Mouse (Mus musculus): ENCODE measurements around the gene Slc13a2.

The Slc13a2 gene

DNA sequence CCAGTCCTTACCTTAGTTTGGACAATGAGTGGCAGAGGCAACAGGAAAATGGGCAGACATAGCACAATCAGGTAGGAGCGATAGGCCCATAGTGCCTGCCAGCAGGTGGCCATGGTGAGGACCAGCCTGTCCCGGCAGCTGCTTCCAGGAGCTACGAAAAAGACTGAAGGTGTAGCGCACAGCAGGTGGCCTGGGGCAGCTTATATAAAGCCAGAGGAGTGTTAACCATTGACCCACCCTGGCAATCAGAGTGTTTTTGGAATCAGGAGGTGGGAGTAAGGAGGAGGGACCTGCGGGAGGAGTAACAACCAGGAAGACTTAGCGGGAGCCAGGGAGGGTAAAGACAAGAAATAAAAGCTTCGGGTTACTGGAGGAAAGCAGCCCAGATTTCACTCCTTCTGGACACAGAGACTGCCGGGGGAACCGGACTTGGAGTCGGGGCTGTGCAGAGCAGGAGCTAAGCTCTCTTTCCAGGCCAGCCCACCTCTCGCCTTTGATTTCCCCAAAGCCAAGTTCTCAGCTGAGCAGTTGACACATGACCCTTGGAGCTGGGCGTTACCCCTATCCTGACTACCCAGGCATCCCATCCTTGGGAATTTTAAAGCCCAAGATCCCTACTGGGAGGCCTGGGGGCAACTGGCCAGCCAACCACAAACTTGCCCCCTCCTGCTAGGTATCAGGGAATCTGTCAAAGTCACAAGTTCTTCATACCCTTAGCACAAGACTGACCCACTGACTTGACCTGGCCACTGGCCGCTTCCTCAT lies at the start of gene Slc13a2:
Gene Slc13a2, minus strand, starts transcription at position 163 of the 765 bp plus-strand sequence.
- no peak for DNase-seq (ENCODE audit: low spot score in 2 of 2)

DNA sequence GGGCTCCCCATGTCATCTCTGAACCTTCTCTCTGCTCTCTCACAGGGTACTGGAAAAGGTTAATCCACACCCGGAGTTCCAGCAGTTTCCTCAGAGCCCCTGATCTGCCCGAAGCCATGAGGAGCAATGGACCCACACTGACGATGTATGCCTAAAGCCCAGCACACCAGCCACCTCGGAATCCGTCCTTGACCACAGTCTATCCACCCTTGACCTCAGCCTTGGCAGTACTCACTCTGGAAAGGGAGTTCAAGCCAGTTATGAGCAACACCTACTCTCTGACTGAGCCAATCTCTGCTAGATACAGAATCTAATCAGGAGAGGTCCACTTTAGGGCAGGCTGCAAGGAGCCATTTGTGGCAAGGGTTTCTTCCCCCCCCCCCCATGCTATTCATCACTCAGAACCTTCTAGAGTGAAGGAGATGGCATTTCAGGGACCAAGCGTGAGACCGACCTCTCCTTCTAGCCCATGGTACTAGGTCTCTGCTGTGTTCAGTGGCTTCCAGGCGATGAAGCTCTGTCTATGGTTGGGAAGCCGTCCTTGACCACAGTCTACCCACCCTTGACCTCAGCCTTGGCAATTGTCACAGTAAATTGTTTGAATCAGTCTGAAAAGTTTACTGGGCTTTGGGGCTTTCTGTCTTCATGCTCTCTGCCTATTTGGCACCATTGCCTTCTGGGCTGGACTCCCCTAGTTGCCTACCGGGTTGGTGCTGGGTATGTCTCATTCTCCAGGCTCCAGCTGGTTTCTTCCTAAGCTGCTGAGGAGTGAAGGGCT lies 49.5 kb upstream of the Slc13a2 start:
- DNase-seq (ENCODE audit: low spot score in 2 of 2) = no peak

DNA sequence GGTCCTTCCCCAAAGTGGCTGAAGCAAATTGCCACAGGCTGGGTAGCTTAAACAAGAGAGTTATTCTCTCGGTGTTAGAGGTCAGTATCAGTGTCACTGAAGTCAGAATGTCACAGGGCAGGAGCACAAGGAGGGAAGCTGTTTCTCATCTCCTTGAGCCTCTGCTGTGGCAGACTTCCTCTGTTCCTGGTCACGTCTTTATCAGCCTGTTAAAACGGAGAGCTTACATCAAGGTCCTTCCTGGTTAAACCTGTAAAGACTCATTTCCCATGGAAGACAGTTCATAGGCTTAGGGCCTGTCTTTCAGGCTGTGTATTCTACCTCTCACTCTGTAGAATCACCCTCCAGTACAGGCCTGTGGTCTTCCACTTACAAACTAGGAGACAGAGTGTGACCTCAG lies 45.9 kb upstream of the Slc13a2 start:
- no peak for DNase-seq (ENCODE audit: low spot score in 2 of 2)

DNA sequence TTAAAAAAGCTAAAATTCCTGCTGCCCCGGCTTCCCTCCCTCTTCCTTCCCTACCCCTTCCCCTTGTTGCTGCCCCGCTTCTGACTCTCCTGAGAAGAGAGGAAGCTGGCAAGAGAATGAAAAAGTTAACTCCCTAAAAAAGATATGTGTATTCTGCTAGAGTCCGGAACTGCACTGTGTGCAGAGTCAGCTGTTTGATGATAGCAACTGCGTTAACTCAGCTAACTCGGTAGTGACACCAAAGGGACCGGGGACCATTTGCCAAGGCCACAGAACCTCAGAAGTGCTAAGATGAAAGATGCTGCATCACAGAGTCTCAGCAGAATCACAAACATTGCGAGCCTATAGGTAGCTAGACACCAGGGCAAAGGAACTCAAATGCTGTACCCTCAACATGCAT lies 45.5 kb upstream of the Slc13a2 start:
- DNase-seq (ENCODE audit: low spot score in 2 of 2) = no peak

DNA sequence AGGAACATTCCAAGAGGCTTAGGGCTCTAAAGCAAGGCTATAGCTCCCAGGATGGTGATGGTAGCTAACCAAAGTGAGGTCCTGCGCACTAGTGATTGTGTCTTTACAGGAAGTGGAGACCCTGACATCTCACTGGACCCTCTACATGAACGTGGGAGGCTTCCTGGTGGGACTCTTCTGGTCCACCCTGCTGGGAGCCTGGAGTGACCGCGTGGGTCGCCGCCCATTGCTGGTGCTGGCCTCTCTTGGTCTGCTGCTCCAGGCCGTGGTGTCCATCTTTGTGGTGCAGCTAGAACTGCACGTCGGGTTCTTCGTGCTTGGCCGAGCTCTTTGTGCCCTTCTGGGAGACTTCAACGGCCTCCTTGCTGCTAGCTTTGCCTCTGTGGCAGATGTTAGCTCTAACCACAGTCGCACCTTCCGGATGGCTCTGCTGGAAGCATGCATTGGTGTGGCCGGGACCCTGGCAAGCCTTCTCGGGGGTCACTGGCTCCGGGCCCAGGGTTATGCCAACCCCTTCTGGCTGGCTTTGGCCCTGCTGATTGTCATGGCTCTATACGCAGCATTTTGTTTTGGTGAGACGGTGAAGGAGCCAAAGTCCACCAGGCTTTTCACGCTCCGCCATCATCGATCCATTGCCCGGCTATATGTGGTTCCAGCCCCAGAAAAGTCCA lies 44.4 kb upstream of the Slc13a2 start:
- DNase-seq (ENCODE audit: low spot score in 2 of 2) = no peak

DNA sequence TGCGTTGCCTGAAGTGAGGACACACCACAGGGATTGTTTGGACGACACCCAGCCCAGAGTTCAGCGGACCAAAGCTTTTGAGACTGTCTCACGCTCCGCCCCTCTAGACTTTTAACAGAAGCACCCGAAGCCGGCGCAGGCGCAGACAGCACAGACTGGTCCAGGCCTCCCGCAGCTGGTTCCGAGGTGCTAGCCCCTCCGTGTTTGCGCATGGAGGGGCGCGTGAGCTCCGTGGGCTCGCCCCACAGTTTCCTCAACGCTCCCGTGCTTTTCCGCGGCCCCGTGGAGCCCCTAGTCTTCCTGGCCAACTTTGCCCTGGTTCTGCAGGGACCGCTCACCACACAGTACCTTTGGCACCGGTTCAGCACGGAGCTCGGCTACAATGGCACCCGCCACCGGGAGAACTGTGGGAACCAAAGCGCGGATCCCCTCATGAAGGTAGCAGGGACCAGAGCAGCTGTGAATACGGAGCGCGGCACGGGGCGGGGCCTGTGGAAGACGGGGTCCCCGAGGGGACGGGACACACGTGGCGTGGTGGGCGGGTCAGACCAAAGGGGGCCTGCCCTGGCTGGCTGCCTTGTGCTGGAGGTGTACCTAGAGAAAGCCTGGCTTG lies 43.7 kb upstream of the Slc13a2 start, which contains the start of gene Slc46a1:
Gene Slc46a1, plus strand, starts transcription at position 130 of the 613 bp plus-strand sequence.
- DNase-seq (ENCODE audit: low spot score in 2 of 2) = peak; percentile 57 to 66

DNA sequence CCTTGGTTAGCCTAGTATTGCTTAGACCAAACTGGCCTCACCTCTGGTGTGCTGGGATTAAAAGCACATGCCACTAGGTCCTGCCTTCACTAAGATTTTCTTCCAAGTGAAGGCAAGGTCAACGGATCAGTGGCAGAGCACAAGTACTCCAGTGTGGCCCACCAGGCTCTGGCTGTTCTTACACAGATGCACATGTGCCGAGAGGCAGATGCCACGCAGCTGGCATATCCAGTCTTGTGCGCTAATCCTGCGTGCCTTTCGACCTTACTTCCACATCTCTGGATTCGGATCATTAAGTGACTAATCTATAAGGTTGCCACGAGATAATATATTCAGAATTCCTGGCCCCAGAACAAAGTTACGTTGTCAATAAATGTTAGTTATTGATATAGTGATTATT lies 43.1 kb upstream of the Slc13a2 start:
- DNase-seq (ENCODE audit: low spot score in 2 of 2) = no peak

DNA sequence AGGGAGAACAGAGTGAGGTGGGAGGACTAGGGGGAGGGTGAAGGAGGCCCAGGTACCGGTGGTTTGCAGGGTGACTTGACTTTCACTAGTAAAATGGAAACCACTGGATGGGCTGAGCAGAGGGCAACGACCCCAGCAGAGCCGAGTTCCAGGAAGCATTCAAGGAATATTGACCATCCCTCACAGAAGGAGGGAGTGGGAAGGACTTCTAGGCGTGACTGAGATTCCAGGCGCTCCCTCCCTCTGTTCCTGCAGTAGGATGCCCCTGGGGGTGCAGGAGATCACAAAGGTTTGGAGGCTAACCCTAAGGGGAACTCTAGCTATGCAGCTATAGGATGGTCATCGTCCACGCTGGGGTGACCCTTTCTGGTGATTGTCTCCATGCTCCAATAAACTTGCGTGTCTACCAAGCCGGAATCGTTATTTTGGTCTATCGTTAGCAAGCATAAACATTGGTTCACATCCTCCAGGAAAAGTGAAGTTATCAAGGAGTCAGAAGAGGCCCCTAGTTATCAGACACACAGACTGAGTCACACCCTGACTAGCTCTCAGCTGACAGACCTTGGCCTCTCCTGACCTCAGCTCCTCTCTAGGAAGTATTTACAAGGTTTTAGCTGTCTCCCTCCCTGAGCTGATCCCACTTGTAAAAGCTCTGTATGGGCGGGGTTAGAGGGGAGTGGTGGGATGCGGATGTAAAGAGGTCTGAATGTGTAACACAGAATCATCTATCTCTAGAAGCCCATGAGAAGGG lies 41.4 kb upstream of the Slc13a2 start:
- DNase-seq (ENCODE audit: low spot score in 2 of 2) = no peak

DNA sequence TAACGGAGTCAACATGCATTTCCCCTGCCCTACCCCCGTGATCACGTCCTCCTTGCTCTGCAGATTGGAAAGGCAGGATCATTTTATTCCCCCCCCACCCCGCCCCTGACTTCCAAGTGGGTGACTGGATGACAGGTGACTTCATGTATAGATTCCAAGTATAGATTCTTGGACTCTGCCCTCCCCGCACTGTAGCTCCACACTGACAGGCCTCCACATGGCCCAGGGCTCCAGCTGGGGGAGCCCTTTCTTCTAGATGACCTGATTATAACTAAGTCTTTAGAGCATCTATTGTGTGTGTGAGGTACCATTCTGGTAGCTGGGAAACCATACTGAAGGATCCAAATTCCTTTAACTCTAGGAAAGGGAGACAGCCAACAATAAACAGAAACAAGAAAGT lies 40.7 kb upstream of the Slc13a2 start:
- no peak for DNase-seq (ENCODE audit: low spot score in 2 of 2)

DNA sequence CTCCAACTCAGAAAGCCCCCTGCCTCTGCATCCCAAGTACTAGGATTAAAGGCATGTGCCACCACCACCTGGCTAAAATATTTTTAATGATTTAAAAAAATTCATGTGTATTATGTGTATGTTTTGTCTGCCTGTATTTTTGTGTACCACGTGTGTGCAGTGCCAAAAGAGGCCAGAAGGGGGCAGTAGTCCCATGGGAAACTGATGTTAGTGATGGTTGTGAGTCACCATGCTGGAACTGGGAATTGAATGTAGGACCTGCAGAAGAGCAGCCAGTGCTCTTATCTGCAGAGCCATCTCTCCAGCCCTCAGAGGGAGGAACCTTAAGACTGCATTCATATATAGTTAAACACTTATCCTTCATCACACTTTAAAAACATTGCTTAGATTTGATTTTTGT lies 39.9 kb upstream of the Slc13a2 start:
- DNase-seq (ENCODE audit: low spot score in 2 of 2) = no peak

DNA sequence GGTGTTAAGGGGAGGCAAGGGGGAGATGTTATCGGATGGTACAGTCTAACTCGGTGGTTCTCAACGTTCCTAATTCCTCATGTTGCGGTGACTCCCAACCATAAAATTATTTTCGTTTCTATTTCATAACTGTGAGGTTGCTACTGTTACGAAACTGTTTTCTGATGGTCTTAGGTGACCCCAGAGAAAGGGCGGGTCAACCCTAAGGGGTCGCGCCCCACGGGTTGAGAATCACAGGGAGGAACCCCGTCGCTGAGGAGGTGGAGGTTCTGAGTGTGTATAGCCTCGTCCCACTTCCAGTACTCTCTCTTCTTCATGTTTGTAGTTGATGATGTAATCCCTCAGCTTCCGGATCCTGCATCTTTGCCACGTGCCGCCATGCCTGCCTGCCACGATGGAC lies 36.7 kb upstream of the Slc13a2 start:
- no peak for DNase-seq (ENCODE audit: low spot score in 2 of 2)

DNA sequence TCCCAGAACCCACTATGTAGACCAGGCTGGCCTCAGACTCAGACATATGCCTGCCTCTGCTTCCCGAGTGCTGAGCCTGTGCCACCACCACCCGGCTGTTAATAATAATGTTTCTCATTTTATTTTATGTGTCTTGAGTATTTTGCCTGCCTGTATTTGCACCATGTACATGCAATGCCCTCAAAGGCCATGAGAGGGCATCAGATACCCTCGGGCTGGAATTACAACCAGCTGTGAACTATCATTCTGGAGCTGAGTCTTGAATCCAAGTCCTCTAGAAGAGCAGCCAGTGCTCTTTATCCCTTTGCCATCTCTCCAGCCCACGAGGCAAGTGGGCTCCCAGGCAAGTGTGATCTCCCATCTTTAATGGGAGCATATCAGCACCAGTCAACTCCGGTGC lies 33.3 kb upstream of the Slc13a2 start:
- peak in 1 of 2 experiments; percentile 21 for DNase-seq (ENCODE audit: low spot score in 2 of 2)

DNA sequence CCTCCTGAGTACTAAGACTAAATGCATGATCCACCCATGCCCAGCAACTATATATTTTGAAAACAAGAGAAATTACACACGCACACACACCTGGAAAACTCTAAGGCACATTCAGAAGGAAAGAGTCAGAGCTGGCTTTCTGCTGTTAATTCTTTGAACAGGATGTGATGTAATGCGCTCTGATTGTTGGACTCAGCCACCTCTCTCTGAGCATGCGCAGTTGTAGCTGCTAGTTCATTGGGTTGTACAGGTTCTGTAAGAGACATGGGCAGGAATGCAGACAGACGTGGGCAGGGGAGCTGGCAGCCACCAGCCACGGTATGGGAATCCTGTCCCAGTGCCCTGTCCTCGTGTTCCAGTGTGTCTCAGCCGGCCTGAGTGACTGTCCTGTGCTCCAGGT lies 32.3 kb upstream of the Slc13a2 start:
- no peak for DNase-seq (ENCODE audit: low spot score in 2 of 2)

DNA sequence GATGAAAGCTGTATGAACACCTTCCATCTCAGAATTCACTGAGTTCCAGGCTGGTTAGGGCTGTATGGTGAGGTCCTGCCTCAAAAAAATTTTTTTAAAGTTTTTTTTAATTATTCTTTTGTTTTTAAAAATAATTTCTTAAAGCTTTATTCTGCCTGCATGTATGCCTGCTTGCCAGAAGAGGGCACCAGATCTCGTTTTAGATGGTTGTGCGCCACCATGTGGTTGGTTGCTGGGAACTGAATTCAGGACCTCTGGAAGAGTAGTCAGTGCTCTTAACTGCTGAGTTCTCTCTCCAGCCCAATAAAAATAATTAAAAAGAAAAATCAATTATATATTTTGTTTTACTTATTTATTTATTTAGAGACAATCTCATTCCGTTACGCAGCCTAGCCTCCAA lies 31.7 kb upstream of the Slc13a2 start:
- peak; percentile 28 to 36 for DNase-seq (ENCODE audit: low spot score in 2 of 2)

DNA sequence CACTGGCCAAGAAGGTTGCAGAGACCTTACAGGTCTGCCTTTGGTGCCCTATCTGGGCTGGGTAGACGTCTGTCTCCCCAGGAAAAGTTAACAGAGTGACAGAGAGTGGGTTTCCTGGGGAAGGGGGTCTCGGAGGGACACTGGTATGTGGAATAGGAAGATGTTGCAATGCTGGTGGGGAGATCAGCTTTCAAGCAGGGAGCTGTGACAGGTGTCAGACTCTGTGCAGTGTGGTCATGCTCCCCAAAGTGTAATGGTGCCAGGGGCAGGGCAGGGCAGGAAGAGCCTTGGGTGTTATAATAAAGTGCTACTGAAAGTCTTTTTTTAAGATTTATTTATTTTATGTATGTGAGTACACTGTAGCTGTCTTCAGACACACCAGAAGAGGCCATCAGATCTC lies 28.3 kb upstream of the Slc13a2 start:
- DNase-seq (ENCODE audit: low spot score in 2 of 2) = no peak

DNA sequence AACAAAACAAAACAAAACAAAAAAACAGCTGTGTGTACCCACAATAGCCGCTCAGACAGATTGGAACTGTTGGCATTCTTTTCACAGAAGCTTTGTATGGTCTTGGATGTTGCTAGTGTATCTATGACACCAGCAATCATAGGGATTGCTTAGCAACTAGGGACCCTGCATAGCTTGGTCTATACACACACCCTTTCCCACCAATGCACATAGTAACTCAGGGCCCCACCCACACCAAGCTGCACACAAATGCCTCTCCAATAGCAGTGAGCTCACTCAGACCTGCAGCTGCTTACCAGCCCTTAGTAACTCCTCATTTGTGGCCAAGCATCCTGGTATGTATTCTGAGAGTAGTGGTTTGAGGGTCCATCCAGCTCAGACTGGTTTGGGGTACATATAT lies 26.2 kb upstream of the Slc13a2 start:
- DNase-seq (ENCODE audit: low spot score in 2 of 2) = no peak

DNA sequence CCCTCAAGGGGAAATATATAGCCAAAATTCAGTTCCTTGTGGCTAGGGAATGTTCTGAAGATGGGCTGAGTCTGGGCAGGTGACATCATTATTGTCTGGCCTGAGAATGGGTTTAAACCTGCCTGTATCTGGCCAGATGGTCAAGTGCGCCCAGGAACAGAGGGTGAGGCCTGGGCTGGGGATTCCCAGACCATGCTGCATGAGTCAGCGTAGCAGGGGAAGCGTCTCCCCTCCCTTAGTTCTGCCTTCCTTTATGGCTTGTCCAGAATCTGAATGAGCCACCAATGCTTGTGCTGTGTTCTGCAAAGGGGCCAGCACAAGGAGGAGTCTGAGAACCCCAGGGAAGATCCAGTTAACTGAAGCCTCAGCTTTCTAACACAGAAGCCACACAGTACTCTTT lies 25.2 kb upstream of the Slc13a2 start:
- DNase-seq (ENCODE audit: low spot score in 2 of 2) = no peak

DNA sequence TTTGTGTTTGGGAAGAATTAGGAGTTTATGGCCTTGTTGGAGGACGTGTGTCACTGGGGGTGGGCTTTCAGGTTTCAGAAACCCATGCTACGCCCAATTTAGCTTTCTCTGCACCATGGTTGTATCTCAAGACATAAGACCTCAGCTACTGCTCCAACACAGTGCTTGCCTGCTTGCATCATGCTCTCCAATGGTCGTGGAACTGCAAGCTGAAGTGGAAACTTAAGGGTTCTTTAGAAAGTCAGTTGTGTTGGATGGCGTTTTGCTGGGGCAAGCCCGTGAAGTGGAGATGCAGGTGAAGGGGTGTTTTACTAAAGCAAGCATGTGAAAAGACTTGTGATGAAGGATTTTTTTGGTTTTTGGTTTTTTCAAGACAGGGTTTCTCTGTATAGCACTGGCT lies 21.1 kb upstream of the Slc13a2 start:
- no peak for DNase-seq (ENCODE audit: low spot score in 2 of 2)

DNA sequence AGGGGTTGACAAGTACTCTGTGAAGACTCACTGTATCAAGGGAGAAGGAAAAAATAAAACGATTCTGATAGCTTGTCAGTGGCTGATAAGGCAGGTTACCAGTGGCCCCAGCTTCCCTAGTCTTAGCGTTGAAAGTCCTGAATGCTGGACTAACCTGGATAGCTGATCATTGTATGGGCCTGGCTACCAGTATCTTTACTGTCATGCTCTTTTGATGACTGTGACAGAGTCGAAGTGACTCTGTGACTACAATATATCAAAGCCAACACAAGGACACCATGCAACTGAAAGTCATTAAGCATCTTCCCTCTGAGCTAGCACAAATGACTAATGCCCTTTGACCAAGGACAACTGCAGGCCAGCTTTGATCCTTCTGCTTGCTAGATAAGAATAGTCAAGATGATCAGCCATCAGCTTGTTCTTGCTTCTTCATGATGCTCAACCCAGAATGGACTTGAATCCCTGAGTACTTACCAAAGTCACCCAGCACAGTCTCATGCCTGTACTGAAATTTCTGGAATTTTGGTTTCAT lies 16.4 kb upstream of the Slc13a2 start:
- DNase-seq (ENCODE audit: low spot score in 2 of 2) = no peak

DNA sequence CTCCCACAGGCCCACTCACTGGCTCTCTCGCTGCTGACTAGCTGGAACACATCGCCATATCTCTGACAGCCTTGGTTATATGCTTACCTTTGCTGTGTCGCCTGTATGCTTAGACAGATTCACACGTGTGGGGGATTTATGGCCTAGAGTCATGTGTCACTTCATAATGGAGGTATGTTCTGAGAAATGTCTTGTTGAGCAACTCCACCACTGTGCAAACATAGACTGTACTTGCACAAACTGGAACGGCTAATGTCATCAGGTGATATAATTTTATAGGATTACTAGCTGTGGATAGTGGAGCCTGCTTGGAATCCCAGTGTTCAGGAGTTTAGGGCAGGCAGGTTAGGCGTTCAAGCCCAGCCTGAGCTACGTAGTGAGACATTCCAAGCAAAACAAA lies 15.2 kb upstream of the Slc13a2 start:
- no peak for DNase-seq (ENCODE audit: low spot score in 2 of 2)

DNA sequence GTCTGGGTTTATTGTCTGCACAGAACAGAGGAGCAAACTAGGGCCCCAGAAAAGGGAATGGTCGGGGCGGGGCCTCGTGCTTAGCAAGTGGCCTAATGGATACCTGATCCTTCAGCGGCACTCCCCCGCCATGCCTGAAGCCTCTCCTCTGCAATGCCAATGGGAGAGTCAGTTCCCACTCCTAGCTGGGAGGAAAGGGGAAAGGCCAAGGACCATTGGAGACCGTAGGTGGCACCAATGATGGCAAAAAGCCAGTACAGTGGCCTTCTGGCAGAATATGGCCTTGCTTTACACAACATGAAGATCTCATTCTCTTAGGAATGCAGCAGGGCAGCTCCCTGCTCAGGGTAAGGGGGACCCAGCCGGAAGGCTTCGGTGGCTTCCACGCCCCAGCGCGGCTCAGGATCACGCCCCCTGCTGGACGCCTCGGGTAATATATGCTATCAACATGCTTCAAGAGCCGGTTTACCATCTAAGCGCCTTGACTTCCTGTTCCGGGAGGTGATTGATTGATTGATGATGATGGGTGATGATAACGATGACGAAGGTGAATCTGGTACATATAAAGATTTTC lies 13.8 kb upstream of the Slc13a2 start:
- no peak for DNase-seq (ENCODE audit: low spot score in 2 of 2)

Measured in frontal cortex, postnatal 25 days (tissue).